Comparison of ENCODE assay signal across 7 mouse cellular contexts in genomic region chr5:124862013-124862866, GRCm38 (mm10). TPM values are rescaled to one million over a fixed set of nuclear protein-coding genes. Genes with fewer than 3 reads are reported as not detected.
A peak's percentile ranks its signal among the peaks of the same experiment; 100 is the strongest.
DNase-seq lines count a peak whose midpoint lies in the region; ATAC-seq lines count a peak whose summit lies in the region.

Ccdc92 (minus strand) TSS chr5:124862424.
Zfp664 (plus strand) TSS chr5:124862691.

- peak within 1 kb of the TSS; percentile 96 for H3K4me3 ChIP-seq in intestine, embryonic 16.5 days (ENCODE audit: low read length)
- peak within 1 kb of the TSS; percentile 100 for H3K4me3 ChIP-seq in midbrain, embryonic 11.5 days (ENCODE audit: low read depth, low read length)

- peaks cover 16% of the 10 kb centered on the region for H3K4me1 ChIP-seq in intestine, embryonic 16.5 days (ENCODE audit: control insufficient read depth, insufficient read depth, low read length)
- peaks cover 20% of the 10 kb centered on the region for H3K4me1 ChIP-seq in midbrain, embryonic 11.5 days (ENCODE audit: control insufficient read depth, insufficient read depth, low read length)

- intact Hi-C loops in left cerebral cortex, postnatal 36 days (cut with DNase I), result no loop called here

- under 1% methylated on average over 87 of the region's 103 CpGs for WGBS in intestine, embryonic 16.5 days
- 0% methylated on average over 77 of the region's 103 CpGs for WGBS in midbrain, embryonic 11.5 days

- H3K27ac ChIP-seq in intestine, embryonic 16.5 days (ENCODE audit: low read length), result peak within 1 kb of the TSS; percentile 91
- H3K27ac ChIP-seq in midbrain, embryonic 11.5 days (ENCODE audit: low read depth, low read length), result peak within 1 kb of the TSS; percentile 84

- H3K9me3 ChIP-seq in intestine, embryonic 16.5 days (ENCODE audit: control insufficient read depth, low read length), result no peaks in the 10 kb centered on the region
- H3K9me3 ChIP-seq in midbrain, embryonic 11.5 days (ENCODE audit: control insufficient read depth, low read length), result no peaks in the 10 kb centered on the region

- peak within 1 kb of the TSS; percentile 100 for H3K4me2 ChIP-seq in intestine, embryonic 16.5 days (ENCODE audit: low read depth, low read length)
- H3K4me2 ChIP-seq in midbrain, embryonic 11.5 days, result peak within 1 kb of the TSS; percentile 98

- ATAC-seq in intestine, embryonic 16.5 days, result peak; percentile 96
- ATAC-seq in midbrain, embryonic 11.5 days (ENCODE audit: low FRiP score), result peak; percentile 93

- peak; percentile 95 for DNase-seq in adrenal gland, adult 8-10 months
- DNase-seq in embryo, embryonic 9.5 days (ENCODE audit: extremely low spot score), result peak; percentile 99
- peak; percentile 95 to 96 for DNase-seq in gastrocnemius, postnatal 4 days (ENCODE audit: low spot score in 2 of 2)
- DNase-seq in left cerebral cortex, postnatal 36 days (ENCODE audit: low spot score in 2 of 2), result peak; percentile 94 to 95
- peak; percentile 100 for DNase-seq in midbrain, embryonic 11.5 days (ENCODE audit: low spot score, missing footprints)
- peak; percentile 98 for DNase-seq in skeletal muscle tissue, adult 2 months (ENCODE audit: low read depth, low spot score)

- H3K36me3 ChIP-seq in intestine, embryonic 16.5 days (ENCODE audit: control insufficient read depth, insufficient read depth, low read length), result no peaks in the 10 kb centered on the region
- H3K36me3 ChIP-seq in midbrain, embryonic 11.5 days (ENCODE audit: control insufficient read depth, insufficient read depth, low read length), result no peaks in the 10 kb centered on the region

- peaks cover 13% of the 10 kb centered on the region for H3K27me3 ChIP-seq in intestine, embryonic 16.5 days (replicated peaks; ENCODE audit: control insufficient read depth, insufficient read depth, low read length)
- peaks cover 16% of the 10 kb centered on the region; the same call in 1 of the 2 replicates for H3K27me3 ChIP-seq in midbrain, embryonic 11.5 days (ENCODE audit: control insufficient read depth, insufficient read depth, low read length)

- H3K9ac ChIP-seq in intestine, embryonic 16.5 days (ENCODE audit: low read depth, low read length), result peak within 1 kb of the TSS; percentile 87
- H3K9ac ChIP-seq in midbrain, embryonic 11.5 days (ENCODE audit: low read length), result peak within 1 kb of the TSS; percentile 94

RNA-seq across cellular contexts. Expression of gene Ccdc92, which starts in this region (rescaled TPM):
- total RNA-seq in adrenal gland, adult 8-10 months (2022), result 10 to 100 TPM in 3 of 4 experiments, 1 to 10 TPM in 1; 9.3 to 14.1 (median 11.8) TPM
- total RNA-seq in gastrocnemius, postnatal 4 days (2021), result under 1 TPM; 0.49 to 0.60 TPM
- polyA plus RNA-seq in intestine, embryonic 16.5 days (2015; fragmentation: Nextera tagmentation; extraction: Ambion mirVana), result 4.1 and 4.3 TPM in 2 replicates
- total RNA-seq in left cerebral cortex, postnatal 36 days (2021), result 10 to 100 TPM; 78.5 to 84.5 TPM
- polyA plus RNA-seq in midbrain, embryonic 11.5 days (2014; fragmentation: Nextera tagmentation; extraction: Ambion mirVana), result 11.9 and 13.9 TPM in 2 replicates

RNA-seq across cellular contexts. Expression of gene Zfp664, which starts in this region (rescaled TPM):
- total RNA-seq in adrenal gland, adult 8-10 months (2022), result 10 to 100 TPM; 48.3 to 63.9 (median 55.9) TPM
- 10 to 100 TPM; 35.5 to 35.6 TPM for total RNA-seq in gastrocnemius, postnatal 4 days (2021)
- 48.1 and 54.0 TPM in 2 replicates for polyA plus RNA-seq in intestine, embryonic 16.5 days (2015; fragmentation: Nextera tagmentation; extraction: Ambion mirVana)
- total RNA-seq in left cerebral cortex, postnatal 36 days (2021), result 10 to 100 TPM; 66.0 to 71.9 TPM
- polyA plus RNA-seq in midbrain, embryonic 11.5 days (2014; fragmentation: Nextera tagmentation; extraction: Ambion mirVana), result 133 and 160 TPM in 2 replicates

Comparison
In these comparisons a context has a peak if more than half of its experiments do, and no peak if none do; other contexts are left out.
1. Peak in every context shown above with its lines: DNase-seq, ATAC-seq, H3K4me3 ChIP-seq and H3K27ac ChIP-seq.
2. RNA of gene Ccdc92 (total RNA-seq): 78.5 to 84.5 TPM in left cerebral cortex, postnatal 36 days and 9.3 to 14.1 TPM in adrenal gland, adult 8-10 months; 0.49 to 0.60 TPM in gastrocnemius, postnatal 4 days; every median in the first group is over 4 times any median in the second.
3. RNA of gene Ccdc92 (total RNA-seq): 78.5 to 84.5 TPM in left cerebral cortex, postnatal 36 days; 9.3 to 14.1 TPM in adrenal gland, adult 8-10 months; every median in the first group is over 4 times any median in the second.